Mouse (Mus musculus) hindbrain, embryonic 14.5 days (tissue): ENCODE data around the gene Sema4d. TPM values are rescaled to one million over a fixed set of nuclear protein-coding genes. Genes with fewer than 3 reads are reported as not detected.

Experiments
- ATAC-seq: fragments of 200-750 bp; cut with Nextera tagmentation; 2 replicates; pipeline ENCODE4 v1.8.0; 2017; ENCODE audit warnings: moderate number of reproducible peaks, mild to moderate bottlenecking, moderate TSS enrichment, moderate library complexity; ENCODE audit not compliant: low FRiP score
- DNase-seq: peaks from one replicate; pipeline ENCODE4 v3.0.0-alpha.2; 2015; ENCODE audit warnings: low spot score
- H3K27ac ChIP-seq: fragments of 300-500 bp; sonication (generic); 2 replicates; pipeline ENCODE4 v1.5.1; 2014; ENCODE audit warnings: mild to moderate bottlenecking, moderate library complexity
- H3K27me3 ChIP-seq: fragments of 300-500 bp; sonication (generic); 2 replicates; pipeline ENCODE4 v1.6.1; 2014; ENCODE audit warnings: mild to moderate bottlenecking, low read length, mixed read lengths; ENCODE audit not compliant: control insufficient read depth, insufficient read depth
- H3K36me3 ChIP-seq: fragments of 300-500 bp; sonication (generic); replicated peaks from 2 replicates; pipeline ENCODE4 v1.6.1; 2014; ENCODE audit not compliant: control insufficient read depth, insufficient read depth
- H3K4me1 ChIP-seq: fragments of 300-500 bp; sonication (generic); replicated peaks from 2 replicates; pipeline ENCODE4 v1.6.1; 2014; ENCODE audit warnings: antibody characterized with exemption, low read length, mixed read lengths; ENCODE audit not compliant: control insufficient read depth, insufficient read depth
- H3K4me2 ChIP-seq: fragments of 300-500 bp; sonication (generic); replicated peaks from 2 replicates; pipeline ENCODE4 v1.6.1; 2014; ENCODE audit warnings: mild to moderate bottlenecking, moderate library complexity
- H3K4me3 ChIP-seq: fragments of 300-500 bp; sonication (generic); replicated peaks from 2 replicates; pipeline ENCODE4 v1.5.1; 2014; ENCODE audit warnings: mild to moderate bottlenecking, low read length
- H3K9ac ChIP-seq: fragments of 300-500 bp; sonication (generic); 2 replicates; pipeline ENCODE4 v1.6.1; 2014
- H3K9me3 ChIP-seq: fragments of 300-500 bp; sonication (generic); 2 replicates; pipeline ENCODE4 v1.6.1; 2016; ENCODE audit warnings: low read length; ENCODE audit not compliant: control insufficient read depth
- WGBS: fragments of 180-500 bp; shearing (Covaris S2); extraction: QIAGEN DNeasy Blood & Tissue Kit; methylation state at CpG from one replicate; pipeline ENCODE4 v1.1.7; 2014; 5-methylcytosine and 5-hydroxymethylcytosine counted together
- polyA plus RNA-seq: library from polyadenylated mRNA; unstranded; fragments of >200 nt; fragmentation: Nextera tagmentation; extraction: Ambion mirVana; gene quantifications from 2 replicates; pipeline ENCODE4 v1.2.1, GENCODE M21; 2014

Sema4d gene
- polyA plus RNA-seq, 1 experiment from 2014 or later: 16.2 TPM

GRCm38 (mm10) chr13:51818170-51818943 is 24.8 kb upstream of the Sema4d start:
- Histone ChIP-seq H3K4me2 (no peak overlapping the region), H3K27ac (no peak overlapping the region), H3K4me3 (no peak overlapping the region), H3K4me1 (peaks cover 8% of the 10 kb centered on the region), H3K9ac (no peak overlapping the region), H3K27me3 (no peaks in the 10 kb centered on the region), H3K36me3 (no peaks in the 10 kb centered on the region), H3K9me3 (no peaks in the 10 kb centered on the region)
- DNase-seq (no peak), ATAC-seq (no peak)
- 78% methylated on average over 6 of the region's 6 CpGs for WGBS

GRCm38 (mm10) chr13:51816559-51817041 is 23.1 kb upstream of the Sema4d start:
- no peaks in the 10 kb centered on the region for H3K9me3 ChIP-seq
- H3K4me1 ChIP-seq: peaks cover 8% of the 10 kb centered on the region
- H3K27me3 ChIP-seq: no peaks in the 10 kb centered on the region
- H3K9ac ChIP-seq: no peak overlapping the region
- 53% methylated on average over 5 of the region's 5 CpGs for WGBS
- no peaks in the 10 kb centered on the region for H3K36me3 ChIP-seq
- no peak for DNase-seq
- no peak overlapping the region for H3K4me2 ChIP-seq
- H3K27ac ChIP-seq: peak overlapping the region; percentile 75
- no peak overlapping the region for H3K4me3 ChIP-seq
- ATAC-seq: peak; percentile 62; the same call in 1 of the 2 replicates

GRCm38 (mm10) chr13:51815865-51816504 is 22.4 kb upstream of the Sema4d start:
- Histone ChIP-seq H3K27ac (peak overlapping the region; percentile 75), H3K4me2 (no peak overlapping the region), H3K9me3 (no peaks in the 10 kb centered on the region), H3K36me3 (no peaks in the 10 kb centered on the region), H3K4me3 (no peak overlapping the region), H3K9ac (no peak overlapping the region), H3K4me1 (peaks cover 8% of the 10 kb centered on the region), H3K27me3 (no peaks in the 10 kb centered on the region)
- WGBS: 75% methylated on average over 9 of the region's 9 CpGs
- DNase-seq: no peak
- no peak for ATAC-seq

- Histone ChIP-seq H3K4me2 (no peak overlapping the region), H3K4me1 (peaks cover 8% of the 10 kb centered on the region), H3K4me3 (no peak overlapping the region), H3K27ac (no peak overlapping the region), H3K27me3 (no peaks in the 10 kb centered on the region), H3K36me3 (no peaks in the 10 kb centered on the region), H3K9ac (no peak overlapping the region), H3K9me3 (no peaks in the 10 kb centered on the region)
- DNase-seq: no peak
- ATAC-seq: no peak
- WGBS: 80% methylated on average over 6 of the region's 6 CpGs
Measured at GRCm38 (mm10) chr13:51814646-51815045, 21.1 kb upstream of the Sema4d start.

- Histone ChIP-seq H3K9ac (no peak overlapping the region), H3K27me3 (no peaks in the 10 kb centered on the region), H3K9me3 (no peaks in the 10 kb centered on the region), H3K36me3 (no peaks in the 10 kb centered on the region), H3K4me3 (no peak overlapping the region), H3K4me2 (no peak overlapping the region), H3K4me1 (peaks cover 8% of the 10 kb centered on the region), H3K27ac (no peak overlapping the region)
- 57% methylated on average over 10 of the region's 10 CpGs for WGBS
- DNase-seq (no peak), ATAC-seq (no peak)
Measured at GRCm38 (mm10) chr13:51813621-51814615, 20.4 kb upstream of the Sema4d start.

GRCm38 (mm10) chr13:51808141-51808540 is 14.6 kb upstream of the Sema4d start:
- Histone ChIP-seq H3K9me3 (no peaks in the 10 kb centered on the region), H3K9ac (no peak overlapping the region), H3K36me3 (no peaks in the 10 kb centered on the region), H3K4me1 (peaks cover 7% of the 10 kb centered on the region; the same call in 1 of the 2 replicates), H3K27me3 (no peaks in the 10 kb centered on the region), H3K27ac (no peak overlapping the region), H3K4me2 (0 out of 2 replicates have a peak overlapping the region, but pooled peaks have one; percentile 11), H3K4me3 (no peak overlapping the region)
- WGBS: 31% methylated on average over 12 of the region's 12 CpGs
- ATAC-seq (no peak), DNase-seq (no peak)

- Histone ChIP-seq H3K27me3 (no peaks in the 10 kb centered on the region), H3K36me3 (no peaks in the 10 kb centered on the region), H3K4me3 (no peak overlapping the region), H3K27ac (peak overlapping the region; percentile 43), H3K4me1 (peaks cover 7% of the 10 kb centered on the region; the same call in 1 of the 2 replicates), H3K9ac (no peak overlapping the region), H3K9me3 (no peaks in the 10 kb centered on the region), H3K4me2 (no peak overlapping the region)
- ATAC-seq (peak; percentile 57), DNase-seq (no peak)
- WGBS: 82% methylated on average over 15 of the region's 15 CpGs
Measured at GRCm38 (mm10) chr13:51806220-51806619, 12.7 kb upstream of the Sema4d start.

GRCm38 (mm10) chr13:51805634-51806033 is 12.1 kb upstream of the Sema4d start:
- peak; percentile 57 for DNase-seq
- Histone ChIP-seq H3K4me3 (no peak overlapping the region), H3K9ac (no peak overlapping the region), H3K27me3 (no peaks in the 10 kb centered on the region), H3K9me3 (no peaks in the 10 kb centered on the region), H3K4me2 (no peak overlapping the region), H3K36me3 (no peaks in the 10 kb centered on the region), H3K4me1 (peaks cover 7% of the 10 kb centered on the region; the same call in 1 of the 2 replicates), H3K27ac (peak overlapping the region; percentile 43)
- ATAC-seq: 0 out of 2 replicates have a peak, but pooled peaks have one; percentile 28
- 78% methylated on average over 4 of the region's 4 CpGs for WGBS
